Mouse (Mus musculus) neural tube, embryonic 12.5 days (tissue): Measurements from ENCODE around the gene Micall2. TPM values are rescaled to one million over a fixed set of nuclear protein-coding genes. Genes with fewer than 3 reads are reported as not detected.

Source experiments
- ATAC-seq: fragments of 200-750 bp; cut with Nextera tagmentation; 2 replicates; pipeline ENCODE4 v1.8.0; 2017; ENCODE audit warnings: low read depth, mild to moderate bottlenecking, moderate TSS enrichment, moderate library complexity; ENCODE audit not compliant: low FRiP score
- H3K27ac ChIP-seq: fragments of 300-500 bp; sonication (generic); 2 replicates; pipeline ENCODE4 v1.5.1; 2016
- H3K27me3 ChIP-seq: fragments of 300-500 bp; sonication (generic); replicated peaks from 2 replicates; pipeline ENCODE4 v1.6.1; 2016; ENCODE audit warnings: mild to moderate bottlenecking
- H3K36me3 ChIP-seq: fragments of 300-500 bp; sonication (generic); 2 replicates; pipeline ENCODE4 v1.6.1; 2016; ENCODE audit warnings: mild to moderate bottlenecking
- H3K4me1 ChIP-seq: fragments of 300-500 bp; sonication (generic); 2 replicates; pipeline ENCODE4 v1.6.1; 2016
- H3K4me2 ChIP-seq: fragments of 300-500 bp; sonication (generic); replicated peaks from 2 replicates; pipeline ENCODE4 v1.6.1; 2016; ENCODE audit warnings: mild to moderate bottlenecking
- H3K4me3 ChIP-seq: fragments of 300-500 bp; sonication (generic); 2 replicates; pipeline ENCODE4 v1.5.1; 2016
- H3K9ac ChIP-seq: fragments of 300-500 bp; sonication (generic); 2 replicates; pipeline ENCODE4 v1.6.1; 2016; ENCODE audit warnings: mild to moderate bottlenecking
- H3K9me3 ChIP-seq: fragments of 300-500 bp; sonication (generic); 2 replicates; pipeline ENCODE4 v1.6.1; 2016; ENCODE audit warnings: mild to moderate bottlenecking
- WGBS: fragments of 180-500 bp; shearing (Covaris S2); methylation state at CpG from one replicate; pipeline ENCODE4 v1.1.7; 2016; 5-methylcytosine and 5-hydroxymethylcytosine counted together
- microRNA-seq: library from miRNA; unstranded; fragments of <30 nt; microRNA quantifications from one replicate; pipeline ENCODE4, GENCODE M21; 2017
- polyA plus RNA-seq: library from polyadenylated mRNA; unstranded; fragments of >200 nt; fragmentation: Nextera tagmentation; extraction: Ambion mirVana; gene quantifications from 2 replicates; pipeline ENCODE4 v1.2.1, GENCODE M21; 2016

The Micall2 gene
- polyA plus RNA-seq, 1 experiment from 2014 or later, result 7.8 TPM

- 36% methylated on average over 2 of the region's 2 CpGs for WGBS
- H3K27me3 ChIP-seq, result peaks cover 61% of the 10 kb centered on the region
Measured at GRCm38 (mm10) chr5:139666496-139666895, 69.6 kb downstream of the Micall2 start.

GRCm38 (mm10) chr5:139665375-139665774 lies 70.8 kb downstream of the Micall2 start:
- Histone ChIP-seq H3K4me2 (no peak overlapping the region), H3K36me3 (no peaks in the 10 kb centered on the region), H3K27me3 (peaks cover 62% of the 10 kb centered on the region), H3K27ac (no peak overlapping the region), H3K9me3 (no peaks in the 10 kb centered on the region), H3K4me1 (peaks cover 22% of the 10 kb centered on the region), H3K9ac (no peak overlapping the region), H3K4me3 (no peak overlapping the region)
- 59% methylated on average over 3 of the region's 3 CpGs for WGBS
- no peak for ATAC-seq

More at GRCm38 (mm10) chr5:139666496-139666895, 69.6 kb downstream of the Micall2 start:
- Histone ChIP-seq H3K9ac (no peak overlapping the region), H3K36me3 (no peaks in the 10 kb centered on the region), H3K9me3 (no peaks in the 10 kb centered on the region), H3K4me2 (no peak overlapping the region), H3K27ac (no peak overlapping the region), H3K4me3 (no peak overlapping the region), H3K4me1 (peaks cover 22% of the 10 kb centered on the region)
- no peak for ATAC-seq

GRCm38 (mm10) chr5:139661713-139662112 lies 74.4 kb downstream of the Micall2 start:
- WGBS, result 76% methylated on average over 7 of the region's 8 CpGs

GRCm38 (mm10) chr5:139659307-139659706 lies 76.8 kb downstream of the Micall2 start:
- 1% methylated on average over 18 of the region's 18 CpGs for whole genome bisulfite sequencing
- Histone ChIP-seq H3K4me3 (no peak overlapping the region), H3K27ac (no peak overlapping the region), H3K9me3 (no peaks in the 10 kb centered on the region), H3K36me3 (no peaks in the 10 kb centered on the region), H3K9ac (no peak overlapping the region), H3K27me3 (peaks cover 41% of the 10 kb centered on the region), H3K4me1 (peaks cover 19% of the 10 kb centered on the region), H3K4me2 (peak overlapping the region; percentile 34)
- peak; percentile 84 for ATAC-seq

More at GRCm38 (mm10) chr5:139661713-139662112, 74.4 kb downstream of the Micall2 start:
- no peaks in the 10 kb centered on the region for H3K9me3 ChIP-seq
- peaks cover 21% of the 10 kb centered on the region for H3K4me1 ChIP-seq
- H3K27ac ChIP-seq, result no peak overlapping the region
- H3K4me2 ChIP-seq, result no peak overlapping the region
- no peak overlapping the region for H3K4me3 ChIP-seq
- H3K27me3 ChIP-seq, result peaks cover 56% of the 10 kb centered on the region
- no peaks in the 10 kb centered on the region for H3K36me3 ChIP-seq
- no peak overlapping the region for H3K9ac ChIP-seq
- ATAC-seq, result no peak

- Histone ChIP-seq H3K9me3 (no peaks in the 10 kb centered on the region), H3K9ac (no peak overlapping the region), H3K27me3 (peaks cover 40% of the 10 kb centered on the region), H3K27ac (no peak overlapping the region), H3K4me1 (peaks cover 19% of the 10 kb centered on the region), H3K4me3 (no peak overlapping the region), H3K4me2 (peak overlapping the region; percentile 34), H3K36me3 (no peaks in the 10 kb centered on the region)
- 27% methylated on average over 7 of the region's 7 CpGs for WGBS
- ATAC-seq, result peak; percentile 54
Measured at GRCm38 (mm10) chr5:139658865-139659264, 77.3 kb downstream of the Micall2 start.

GRCm38 (mm10) chr5:139657959-139658602 lies 78.1 kb downstream of the Micall2 start:
- no peaks in the 10 kb centered on the region for H3K9me3 ChIP-seq
- H3K27ac ChIP-seq, result no peak overlapping the region
- H3K4me1 ChIP-seq, result peaks cover 19% of the 10 kb centered on the region
- no peak overlapping the region for H3K4me2 ChIP-seq
- peaks cover 37% of the 10 kb centered on the region for H3K27me3 ChIP-seq
- no peak overlapping the region for H3K4me3 ChIP-seq
- H3K36me3 ChIP-seq, result no peaks in the 10 kb centered on the region
- H3K9ac ChIP-seq, result no peak overlapping the region
- WGBS, result 59% methylated on average over 10 of the region's 10 CpGs
- ATAC-seq, result peak; percentile 53; the same call in 1 of the 2 replicates

Small RNA genes lying within 50 kb of the gene (microRNA-seq; reads per million reads assigned to microRNA genes)
- not detected for gene Mir7037

Other genes with a start within 250 kb of the Micall2 start
- gene Uncx, start 192.8 kb downstream of the Micall2 start, polyA plus RNA-seq, result 92.9 and 107 TPM in 2 replicates
- gene Ints1, start 39.3 kb upstream of the Micall2 start, polyA plus RNA-seq, result 33.7 and 34.3 TPM in 2 replicates
- 12.8 and 12.9 TPM in 2 replicates for gene Mafk, start 55.2 kb upstream of the Micall2 start, polyA plus RNA-seq
- gene Tmem184a, start 83.6 kb upstream of the Micall2 start, polyA plus RNA-seq, result 0.29 and 0.68 TPM in 2 replicates
- not detected in 2 replicates for gene Gm26938, start 90.1 kb upstream of the Micall2 start, polyA plus RNA-seq
- gene Psmg3, start 90.5 kb upstream of the Micall2 start, polyA plus RNA-seq, result 68.5 and 70.2 TPM in 2 replicates
- gene Elfn1, start 171.6 kb upstream of the Micall2 start, polyA plus RNA-seq, result 2.6 TPM in 2 replicates